Mouse (Mus musculus): Measurements from ENCODE around the gene Ivns1abp.

DNA sequence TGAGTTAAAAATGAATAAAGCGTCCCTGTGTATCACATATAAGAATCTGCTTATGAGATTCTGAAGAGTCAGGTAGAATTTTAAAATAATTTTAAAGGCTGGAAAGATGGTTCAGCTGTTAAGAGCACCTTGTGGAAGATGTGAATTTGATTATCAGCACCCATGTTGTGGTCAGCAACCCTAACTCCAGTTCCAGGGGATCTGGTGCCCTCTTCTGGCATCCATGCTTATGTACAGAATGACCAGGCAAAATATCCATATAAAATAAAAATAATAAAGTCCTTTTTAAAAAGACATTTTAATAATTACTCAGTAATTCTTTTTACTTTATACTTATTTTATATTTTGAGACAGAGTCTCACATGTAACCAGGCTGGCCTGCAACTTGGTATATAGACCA is 45.8 kb downstream of the Ivns1abp start:
- TF ChIP-seq POLR2A (IDR thresholded peaks at IDR 0.05; ENCODE audit: insufficient read depth, low read length), result no peak
- no peak for TF ChIP-seq EP300 (IDR thresholded peaks at IDR 0.05; ENCODE audit: insufficient read depth, low read depth, low read length)
- peak; percentile 33 for TF ChIP-seq CTCF (IDR thresholded peaks at IDR 0.05; ENCODE audit: low read depth, low read length)
